Mouse (Mus musculus): Measurements from ENCODE around the gene Nisch. TPM values are rescaled to one million over a fixed set of nuclear protein-coding genes. Genes with fewer than 3 reads are reported as not detected.

The Nisch gene
- total RNA-seq (2022) = 100 to 1,000 TPM; 331 to 526 (median 414) TPM

DNA sequence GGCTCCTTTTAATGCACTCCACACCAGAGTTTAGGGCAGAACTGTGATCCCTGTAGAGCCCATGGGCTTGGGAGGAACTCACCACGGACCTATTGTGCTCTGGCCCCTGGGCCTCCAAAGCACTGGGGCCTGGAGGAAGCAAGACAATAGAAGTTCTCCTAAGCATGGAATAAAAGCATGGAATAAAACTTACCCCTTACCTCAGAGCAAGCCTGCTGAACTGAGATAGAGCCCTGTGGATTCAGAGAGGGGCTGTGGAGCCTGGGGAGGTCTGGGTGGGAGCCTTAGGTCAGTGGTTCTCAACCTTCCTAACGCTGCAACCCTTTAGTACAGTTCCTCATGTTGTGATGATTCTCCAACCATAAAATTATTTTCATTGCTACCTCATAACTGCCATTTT lies at the start of gene Nisch:
Gene Nisch, minus strand, starts transcription at position 101 of the 400 bp plus-strand sequence.
- DNase-seq = no peak

DNA sequence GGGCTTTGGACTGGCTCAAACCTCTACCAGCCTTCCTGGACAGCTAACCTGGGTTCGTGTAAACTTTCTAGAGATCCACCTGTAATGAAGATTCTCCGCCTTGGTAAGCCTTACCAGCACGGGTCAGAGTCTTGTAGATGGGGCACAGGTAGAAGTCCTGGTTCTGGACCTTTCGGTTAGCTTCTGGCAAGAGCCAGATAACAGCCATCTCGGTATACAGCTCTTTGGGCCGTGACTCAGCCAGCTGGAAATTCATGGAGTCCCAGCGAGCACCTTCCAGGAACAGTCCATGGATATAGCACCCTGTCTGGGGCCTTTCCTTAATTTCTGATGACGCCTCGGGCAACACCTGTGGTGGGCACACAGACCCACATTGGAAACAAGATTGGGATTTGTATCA lies 44.2 kb upstream of the Nisch start:
- no peak for DNase-seq

DNA sequence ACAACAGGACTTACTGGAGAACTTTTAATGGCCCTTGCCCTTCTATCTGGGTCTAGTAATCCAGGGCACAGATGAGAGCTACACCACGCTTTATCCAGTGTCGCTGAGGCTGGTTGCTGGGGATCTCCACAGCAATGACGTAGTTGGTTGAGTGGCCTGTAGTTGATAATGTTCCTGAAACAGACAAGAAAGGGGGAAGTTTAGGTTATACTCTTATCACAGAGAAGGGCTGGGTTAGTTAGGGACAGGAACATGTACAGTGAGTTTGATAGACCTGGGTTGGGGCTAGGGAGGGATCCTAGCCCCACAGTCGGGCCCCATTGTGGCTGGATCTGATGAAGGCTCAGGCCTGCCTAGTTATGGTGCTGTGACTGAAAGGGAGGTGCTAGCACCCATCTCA lies 43.6 kb upstream of the Nisch start:
- no peak for DNase-seq

GRCm38 (mm10) chr14:31258476-31259050 lies 41.8 kb upstream of the Nisch start:
- DNase-seq = no peak

- DNase-seq = no peak
Measured at GRCm38 (mm10) chr14:31252091-31252490, 35.3 kb upstream of the Nisch start.

- no peak for DNase-seq
Measured at GRCm38 (mm10) chr14:31251626-31252025, 34.9 kb upstream of the Nisch start.

GRCm38 (mm10) chr14:31251084-31251604 lies 34.4 kb upstream of the Nisch start, which contains the start of the genes Phf7 and Bap1:
Gene Phf7, minus strand, starts transcription at chr14:31251317.
Gene Bap1, plus strand, starts transcription at chr14:31251450.
- DNase-seq = peak; percentile 92

- no peak for DNase-seq
Measured at GRCm38 (mm10) chr14:31250222-31251083, 33.7 kb upstream of the Nisch start.

DNA sequence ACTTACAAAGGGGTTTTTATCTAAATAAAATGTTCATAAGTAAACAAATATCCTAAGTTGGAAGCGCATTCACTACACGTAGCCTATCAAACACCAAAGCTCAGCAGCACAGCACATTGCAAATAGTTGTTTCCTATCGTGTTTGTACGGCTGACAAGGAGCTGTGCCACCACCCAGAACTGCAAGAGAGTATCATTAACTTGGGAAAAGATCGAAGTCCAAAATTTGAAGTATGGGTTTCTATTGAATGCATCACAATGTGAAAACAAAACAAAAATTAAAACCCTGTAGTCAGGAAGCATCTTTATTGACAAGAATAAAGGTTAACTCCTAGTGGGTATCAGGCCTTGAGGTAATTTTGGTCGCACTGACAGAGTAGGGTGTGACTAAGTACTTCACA lies 31.6 kb upstream of the Nisch start:
- no peak for DNase-seq

GRCm38 (mm10) chr14:31245946-31246345 lies 29.2 kb upstream of the Nisch start:
- no peak for DNase-seq

- DNase-seq = no peak
Measured at GRCm38 (mm10) chr14:31244777-31245176, 28.0 kb upstream of the Nisch start.

DNA sequence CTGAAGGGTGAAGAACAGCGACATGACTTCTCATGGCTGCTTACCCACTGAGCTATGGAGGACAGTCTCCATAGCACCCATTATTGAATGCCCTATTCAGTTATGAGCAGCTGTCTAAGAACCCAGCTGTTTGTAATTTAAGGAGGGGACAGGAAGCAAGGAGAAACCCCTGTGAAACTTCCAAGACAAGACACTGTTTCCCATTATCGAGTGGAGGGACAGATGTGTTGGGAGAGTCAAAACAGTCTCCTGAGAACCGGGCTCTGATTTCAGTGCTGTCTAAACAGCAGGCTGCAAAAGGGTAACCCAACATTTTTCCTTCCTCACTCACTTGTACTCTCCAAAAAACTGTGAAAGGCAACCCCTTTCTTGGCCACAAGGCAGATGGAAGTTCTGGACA lies 23.8 kb upstream of the Nisch start:
- DNase-seq = no peak

DNA sequence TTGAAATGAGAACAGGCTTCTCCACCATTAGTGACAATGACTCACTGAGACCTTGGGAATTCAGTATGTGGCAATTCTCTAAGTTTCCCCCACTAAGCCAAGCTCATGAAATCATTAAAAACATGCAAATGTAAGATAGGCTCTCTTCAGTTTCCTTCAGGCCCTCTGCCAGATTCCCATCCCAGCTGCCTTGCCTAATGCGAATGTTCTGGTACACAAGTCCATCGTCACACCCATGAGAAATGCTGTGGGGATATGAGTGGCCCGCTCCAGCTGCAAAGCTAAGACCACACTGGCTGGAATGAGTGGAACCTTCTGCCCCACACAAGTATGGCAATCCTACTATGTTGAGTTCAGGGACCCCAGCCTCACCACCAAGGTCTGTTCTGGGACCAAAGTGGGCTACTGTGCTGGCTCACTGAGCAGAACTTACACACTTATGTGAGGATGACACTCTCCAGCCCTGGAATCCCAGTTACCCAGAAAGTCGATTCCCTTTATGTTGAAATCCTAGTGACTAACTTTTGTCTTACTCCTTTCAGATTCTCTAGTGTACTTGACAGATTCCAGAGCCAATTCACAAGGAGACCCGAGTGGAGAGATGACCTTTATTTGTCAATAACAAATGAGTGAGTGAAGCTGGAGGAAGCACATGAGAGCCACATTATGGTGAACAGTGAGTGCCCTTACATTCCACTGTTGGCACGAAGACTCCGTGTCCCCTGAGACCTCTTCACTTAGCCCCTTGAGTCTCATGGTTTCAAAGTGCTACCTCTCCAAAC lies 20.5 kb upstream of the Nisch start:
- peak; percentile 42 for DNase-seq

GRCm38 (mm10) chr14:31233996-31234591 lies 17.3 kb upstream of the Nisch start:
- DNase-seq = peak; percentile 62

DNA sequence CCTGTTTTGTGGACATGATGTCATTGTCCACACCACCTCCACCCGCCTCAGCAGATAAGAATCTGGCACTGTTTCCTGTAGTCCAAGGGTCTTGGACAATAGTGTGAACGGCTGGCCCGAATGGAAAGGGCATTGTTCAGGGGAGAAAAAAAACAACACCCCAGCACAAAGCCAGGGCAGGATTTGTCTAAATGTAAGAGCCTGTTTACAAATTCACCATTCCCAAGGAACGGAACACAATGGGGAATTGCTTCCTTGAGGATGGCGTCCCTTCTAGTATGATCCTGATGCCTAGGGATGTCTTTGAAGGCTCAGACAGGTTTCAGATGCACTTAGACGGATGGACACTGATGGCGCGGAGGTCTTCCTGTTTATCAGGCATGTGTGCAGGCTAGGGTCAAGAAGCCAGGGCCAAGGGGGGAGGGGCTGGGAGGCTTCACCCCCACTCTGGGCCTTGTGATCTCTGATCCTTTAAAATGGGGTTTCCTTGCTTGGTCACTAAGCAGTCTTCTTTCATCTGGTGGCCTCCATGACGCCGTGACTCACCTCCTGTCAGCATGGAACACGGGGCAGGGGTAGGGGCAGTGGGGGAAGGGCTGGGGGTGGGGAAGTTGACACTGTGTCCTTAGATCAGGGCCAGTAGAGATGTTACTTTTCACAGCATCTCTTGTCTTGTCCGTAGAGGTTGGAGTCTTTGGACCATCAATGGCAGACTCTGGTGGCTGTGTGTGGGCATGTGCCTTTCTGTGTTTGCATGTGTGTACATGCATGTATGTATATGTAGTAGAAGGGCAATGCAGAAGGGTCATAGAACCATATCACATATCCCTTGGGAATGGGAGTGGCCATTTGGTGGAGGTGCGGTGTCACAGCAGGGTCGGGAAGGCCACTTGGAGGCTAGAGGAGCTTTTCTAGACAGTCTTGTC lies 16.6 kb upstream of the Nisch start:
- DNase-seq = no peak

DNA sequence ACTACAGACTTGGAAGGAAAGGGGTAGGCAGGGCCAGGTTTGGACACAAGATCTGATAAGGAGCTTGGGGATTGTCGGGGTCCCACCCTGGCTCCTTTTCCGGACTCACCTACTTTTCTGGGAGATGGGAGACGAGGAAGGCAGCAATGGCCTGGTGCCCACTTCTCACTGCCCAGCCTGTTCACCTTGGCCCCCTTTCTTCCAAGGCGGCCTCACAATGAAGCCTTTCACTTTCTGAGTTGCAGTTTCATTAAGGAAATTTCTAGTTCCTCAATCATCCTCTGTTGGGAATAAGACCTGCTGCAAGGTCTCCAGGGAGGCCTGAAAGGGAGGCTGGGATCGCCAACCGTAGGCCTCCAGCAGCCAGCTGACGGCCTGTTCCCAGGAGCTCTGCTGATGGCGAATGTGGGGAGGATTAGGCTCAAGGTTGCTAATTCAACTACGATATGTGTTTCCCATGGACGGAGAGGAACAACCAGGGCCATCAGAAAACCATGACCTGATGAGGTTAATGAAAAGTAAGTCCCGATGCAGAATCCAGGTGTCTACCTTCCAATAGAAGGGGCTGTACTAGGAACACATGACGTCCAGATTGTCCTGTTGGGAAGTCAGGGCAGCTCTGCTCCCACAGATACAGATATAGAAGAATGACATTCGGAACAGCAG lies 15.8 kb upstream of the Nisch start:
- no peak for DNase-seq

DNA sequence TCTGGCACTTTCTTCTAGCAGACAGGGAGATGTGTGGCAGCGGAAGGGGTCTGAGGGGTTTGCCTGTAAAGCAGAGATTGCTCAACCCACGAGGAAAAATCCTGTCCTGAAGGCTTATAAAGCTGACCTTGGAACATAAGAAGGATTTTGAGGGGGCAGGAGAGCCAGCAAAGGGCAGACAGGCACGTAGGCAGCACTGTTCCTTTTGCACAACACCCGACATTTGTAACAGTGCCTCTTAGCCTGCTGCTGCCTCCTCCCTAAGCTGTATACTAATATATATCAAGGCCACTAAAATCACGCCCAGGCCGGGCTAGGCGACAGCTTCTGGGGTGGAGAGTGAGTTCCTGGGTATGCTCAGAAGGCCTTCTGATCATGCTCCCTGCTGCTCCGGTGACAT lies 13.7 kb upstream of the Nisch start:
- no peak for DNase-seq

- DNase-seq = no peak
Measured at GRCm38 (mm10) chr14:31228234-31228633, 11.5 kb upstream of the Nisch start.

DNA sequence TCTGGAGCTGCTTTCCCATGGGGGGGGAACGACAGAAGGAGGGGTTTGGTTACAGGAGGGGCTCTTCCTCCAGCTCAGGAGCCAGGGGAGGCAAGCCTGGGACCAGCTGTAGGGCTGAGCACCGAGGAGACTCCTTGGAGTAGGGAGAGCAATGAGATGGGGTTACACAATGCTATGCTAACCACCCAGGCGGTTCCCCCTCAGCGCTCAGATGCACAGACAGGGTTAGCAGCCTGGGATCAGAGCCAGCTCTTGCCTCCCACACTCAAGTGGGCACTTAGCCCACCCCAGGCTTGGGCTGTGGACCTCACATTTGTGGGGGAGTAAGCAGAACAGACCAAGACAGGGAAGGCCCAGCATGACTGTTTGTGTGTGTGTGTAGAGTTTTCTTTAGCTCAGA lies 10.2 kb upstream of the Nisch start:
- no peak for DNase-seq

DNA sequence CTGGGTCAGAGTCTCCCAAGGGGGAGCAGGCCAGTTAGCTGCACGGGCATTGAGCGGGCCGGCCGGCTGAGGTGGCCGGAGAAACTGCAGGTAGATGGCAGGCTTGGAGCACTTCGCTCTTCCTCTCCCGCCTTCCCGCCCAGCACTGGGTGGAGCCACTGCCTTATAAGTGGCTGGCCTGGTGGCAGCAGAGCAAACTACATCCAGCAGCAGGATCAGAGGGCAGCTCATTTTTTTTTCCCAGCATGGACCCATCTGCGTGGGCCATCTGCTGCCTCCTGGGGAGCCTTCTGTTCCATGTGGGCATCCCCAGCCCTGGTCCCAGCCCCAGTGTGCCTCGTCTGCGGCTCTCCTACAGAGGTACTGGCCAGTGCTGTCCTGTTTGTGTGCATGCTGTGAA lies 920 bp upstream of the Nisch start, which contains the start of gene Sema3g:
Gene Sema3g, plus strand, starts transcription at position 195 of the 400 bp plus-strand sequence.
- no peak for DNase-seq
